Mouse (Mus musculus): ENCODE results near the gene Ankle2.

The Ankle2 gene

DNA sequence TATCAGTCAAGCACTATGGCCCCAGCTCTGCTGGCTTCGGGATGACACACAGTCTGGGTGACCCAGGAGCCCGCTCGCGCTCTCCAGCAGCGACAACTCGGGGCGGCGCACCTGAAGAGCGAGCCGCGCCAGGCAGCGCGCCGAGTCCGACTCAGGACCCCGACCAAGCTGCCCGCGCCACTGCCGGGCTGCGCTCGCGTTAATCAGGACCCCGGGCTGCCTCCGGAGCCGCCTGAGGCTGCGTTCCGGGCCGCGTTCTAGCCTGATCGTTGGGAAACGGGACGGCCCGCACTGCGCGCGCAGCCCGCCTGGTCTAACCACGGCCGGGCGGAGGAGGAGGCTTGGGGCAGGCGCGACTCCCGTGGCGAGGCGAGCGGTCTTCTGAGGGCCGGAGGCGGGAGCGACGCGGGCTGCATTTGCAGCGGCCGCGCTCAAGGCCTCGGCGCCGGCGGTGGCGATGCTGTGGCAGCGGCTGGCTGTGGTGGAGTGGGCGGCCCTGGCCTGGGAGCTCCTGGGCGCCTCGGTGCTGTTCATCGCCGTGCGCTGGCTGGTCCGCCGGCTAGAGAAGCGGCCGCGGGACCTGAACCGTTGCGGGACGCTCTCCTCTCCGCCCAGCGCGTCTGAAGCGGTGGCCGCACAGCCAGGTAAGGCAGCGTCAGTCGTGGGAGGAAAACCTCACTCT is at the start of gene Ankle2:
Gene Ankle2, plus strand, starts transcription at position 225 of the 682 bp plus-strand sequence.
- DNase-seq (ENCODE audit: low spot score): peak; percentile 82

DNA sequence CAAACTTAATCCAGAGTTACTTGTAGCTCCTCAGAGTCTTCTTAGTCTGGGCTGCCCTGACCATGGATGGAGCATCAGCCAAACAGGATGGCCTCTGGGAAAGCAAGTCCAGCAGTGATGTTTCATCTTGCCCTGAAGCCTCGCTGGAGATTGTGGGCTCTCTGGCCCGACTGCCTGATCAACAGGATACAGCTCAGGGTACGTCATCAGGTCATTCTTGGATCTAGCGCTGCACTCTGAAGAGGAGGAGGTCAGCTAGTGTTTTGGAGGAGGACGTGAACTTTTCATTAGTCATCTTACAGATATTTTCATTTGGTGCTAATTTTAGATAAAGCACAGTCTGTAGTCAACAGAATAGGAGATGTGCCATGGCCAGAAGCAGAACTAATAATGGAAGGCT is 49.1 kb upstream of the Ankle2 start:
- peak; percentile 22 for DNase-seq (ENCODE audit: low spot score)

DNA sequence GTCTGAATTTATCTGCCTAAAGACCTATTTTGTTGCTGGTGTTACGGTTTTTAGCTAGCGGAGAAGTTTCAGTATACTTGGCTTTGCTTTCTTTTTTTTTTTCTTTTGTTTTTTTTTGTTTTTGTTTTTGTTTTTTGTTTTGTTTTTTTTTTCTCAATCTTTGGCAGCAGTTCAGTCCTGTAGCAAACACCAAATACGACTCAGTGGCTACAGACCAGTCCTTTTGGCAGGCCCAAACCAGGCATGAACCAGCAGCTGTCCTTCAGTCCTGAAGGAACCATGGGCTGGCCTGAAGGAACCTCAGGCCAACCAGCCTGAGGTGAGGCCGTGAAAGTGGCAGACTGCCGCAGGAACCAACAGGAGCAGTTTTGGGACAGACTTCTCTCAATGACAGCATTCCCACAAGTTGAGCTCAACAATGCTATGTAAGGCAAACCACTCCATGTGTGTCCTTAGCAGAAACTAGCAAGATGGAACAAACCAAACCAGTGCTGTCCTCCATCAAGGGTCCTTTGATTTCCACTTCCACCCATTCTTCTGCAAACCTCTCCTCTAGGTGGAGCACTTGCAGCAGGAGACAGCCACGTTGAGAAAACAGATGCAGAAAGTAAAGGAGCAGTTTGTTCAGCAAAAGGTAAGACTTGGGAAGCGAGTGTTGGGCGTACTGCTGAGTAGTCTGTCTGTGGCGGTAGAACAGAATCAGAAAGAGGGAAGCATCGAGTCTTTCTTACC is 27.5 kb upstream of the Ankle2 start:
- DNase-seq (ENCODE audit: low spot score): no peak

DNA sequence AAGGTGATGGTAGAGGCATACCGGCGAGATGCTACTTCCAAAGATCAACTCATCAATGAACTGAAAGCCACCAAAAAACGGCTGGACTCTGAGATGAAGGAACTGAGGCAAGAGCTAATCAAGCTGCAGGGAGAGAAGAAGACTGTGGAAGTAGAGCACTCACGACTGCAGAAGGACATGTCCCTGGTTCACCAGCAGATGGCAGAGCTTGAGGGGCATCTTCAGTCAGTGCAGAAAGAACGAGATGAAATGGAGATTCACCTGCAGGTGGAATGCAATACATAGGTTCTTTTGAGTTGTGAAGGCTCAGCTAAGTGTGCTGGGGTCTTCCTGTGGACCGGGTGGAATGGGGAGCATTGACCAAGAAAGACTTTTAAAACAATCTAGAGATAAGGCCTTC is 26.0 kb upstream of the Ankle2 start:
- no peak for DNase-seq (ENCODE audit: low spot score)

DNA sequence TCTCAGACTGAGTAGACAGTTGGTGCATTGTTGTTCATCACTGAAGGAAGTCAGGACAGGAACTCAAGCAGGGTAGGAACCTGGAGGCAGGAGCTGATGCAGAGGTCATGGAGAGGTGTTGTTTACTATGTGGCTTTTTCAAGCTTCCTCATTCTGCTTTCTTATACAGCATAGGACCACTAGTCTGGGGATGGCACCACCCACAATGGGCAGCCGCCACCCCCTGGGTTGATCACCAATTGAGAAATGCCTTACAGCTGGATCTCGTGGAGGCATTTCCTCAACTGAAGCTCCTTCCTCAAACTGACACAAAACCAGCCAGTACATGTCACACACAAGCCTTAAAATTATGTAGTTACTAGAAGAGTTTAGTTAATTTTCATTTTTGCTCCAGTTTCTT is 19.5 kb upstream of the Ankle2 start:
- DNase-seq (ENCODE audit: low spot score): no peak

DNA sequence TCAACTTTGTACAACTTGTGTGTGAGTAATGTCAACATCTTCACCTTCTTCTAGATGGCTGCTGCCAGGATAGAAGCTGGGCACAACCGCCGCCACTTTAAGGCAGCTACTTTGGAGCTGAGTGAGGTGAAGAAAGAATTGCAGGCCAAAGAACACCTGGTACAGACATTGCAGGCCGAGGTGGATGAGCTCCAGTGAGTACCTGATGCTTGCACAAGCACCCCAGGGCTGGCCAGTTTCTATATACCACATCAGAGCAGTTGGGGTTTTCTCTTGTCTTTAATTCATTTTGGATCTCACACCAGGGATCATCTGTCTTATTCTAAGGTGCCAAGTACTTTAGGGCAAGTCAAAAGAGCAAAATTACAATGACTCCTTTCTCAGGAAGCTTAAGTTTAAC is 14.0 kb upstream of the Ankle2 start:
- no peak for DNase-seq (ENCODE audit: low spot score)

DNA sequence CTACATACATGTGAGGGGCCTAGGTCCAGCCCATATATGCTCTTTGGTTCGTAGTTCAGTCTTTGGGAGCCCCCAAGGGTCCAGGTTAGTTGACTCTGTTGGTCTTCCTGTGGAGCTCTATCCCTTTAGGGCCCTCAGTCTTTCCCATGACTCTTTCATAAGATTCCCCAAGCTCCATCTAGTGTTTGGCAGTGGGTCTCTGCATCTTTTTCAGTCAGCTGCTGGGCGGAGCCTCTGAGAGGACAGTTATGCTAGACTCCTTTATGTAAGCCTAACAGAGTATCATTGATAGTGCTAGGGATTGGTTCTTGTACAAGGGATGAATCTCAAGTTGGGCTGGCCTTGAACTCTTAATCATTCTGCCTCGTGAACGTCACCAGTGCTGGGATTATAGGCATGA is 10.5 kb upstream of the Ankle2 start:
- DNase-seq (ENCODE audit: low spot score): no peak

DNA sequence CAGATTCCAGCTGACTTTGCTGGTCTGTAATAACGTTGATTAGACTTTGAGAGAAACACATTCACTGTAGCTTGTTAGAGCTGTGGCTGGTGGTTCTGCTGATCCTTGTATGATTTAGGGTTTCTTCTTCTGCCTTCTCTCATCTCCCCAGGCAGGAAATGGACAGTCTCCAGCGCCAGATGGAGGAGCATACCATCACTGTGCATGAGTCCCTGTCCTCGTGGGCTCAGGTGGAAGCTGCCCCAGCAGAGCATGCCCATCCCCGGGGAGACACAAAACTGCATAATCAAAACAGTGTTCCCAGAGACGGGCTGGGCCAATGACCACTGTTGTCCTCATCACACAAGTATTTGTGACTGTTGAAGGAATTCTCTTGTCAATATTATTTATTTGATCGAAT is 8.0 kb upstream of the Ankle2 start:
- DNase-seq (ENCODE audit: low spot score): no peak

DNA sequence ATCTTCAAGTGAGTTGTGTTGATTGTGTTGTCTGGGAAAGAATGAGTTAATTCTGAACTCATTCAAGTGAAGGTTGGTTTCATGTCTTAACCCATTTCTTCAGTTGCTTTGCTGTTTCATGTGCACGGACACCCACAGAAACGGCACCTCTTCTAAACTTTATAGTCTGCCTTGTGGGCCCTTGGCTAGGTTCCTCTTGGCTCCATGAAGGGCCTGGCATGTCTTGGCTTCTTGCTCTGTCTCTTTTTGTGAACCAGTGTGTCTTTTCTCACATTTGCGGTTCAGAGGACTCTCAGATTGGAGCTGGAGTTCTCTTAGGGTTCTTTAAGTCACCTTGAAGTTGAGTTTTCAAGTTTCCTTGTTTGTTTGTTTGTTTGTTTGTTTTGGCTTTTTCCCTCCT is 5.7 kb upstream of the Ankle2 start:
- no peak for DNase-seq (ENCODE audit: low spot score)

DNA sequence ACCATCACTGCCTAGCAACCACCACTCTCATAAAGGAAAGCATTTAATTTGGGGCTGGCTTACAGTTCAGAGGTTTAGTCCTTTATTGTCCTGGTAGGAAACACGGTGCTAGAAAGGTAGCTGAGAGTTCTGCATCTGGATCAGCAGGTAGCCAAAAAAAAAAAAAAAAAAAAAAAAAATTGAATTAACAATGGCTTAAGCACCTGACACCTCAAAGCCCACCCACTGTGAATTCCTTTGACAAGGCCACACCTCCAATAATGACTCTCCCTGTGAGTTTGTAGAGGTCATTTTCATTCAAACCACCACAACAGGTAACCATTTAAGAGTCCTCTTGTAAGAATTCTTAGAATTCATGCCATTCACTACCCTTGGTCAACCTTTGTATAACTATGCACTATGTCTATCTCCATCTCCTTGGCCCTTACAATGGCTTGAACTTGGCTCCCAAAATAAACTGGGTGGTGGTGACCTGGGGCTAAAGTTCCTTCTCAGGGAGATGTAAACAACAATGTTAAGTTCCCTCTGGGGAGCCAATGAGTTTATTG is 3.4 kb upstream of the Ankle2 start:
- DNase-seq (ENCODE audit: low spot score): no peak

DNA sequence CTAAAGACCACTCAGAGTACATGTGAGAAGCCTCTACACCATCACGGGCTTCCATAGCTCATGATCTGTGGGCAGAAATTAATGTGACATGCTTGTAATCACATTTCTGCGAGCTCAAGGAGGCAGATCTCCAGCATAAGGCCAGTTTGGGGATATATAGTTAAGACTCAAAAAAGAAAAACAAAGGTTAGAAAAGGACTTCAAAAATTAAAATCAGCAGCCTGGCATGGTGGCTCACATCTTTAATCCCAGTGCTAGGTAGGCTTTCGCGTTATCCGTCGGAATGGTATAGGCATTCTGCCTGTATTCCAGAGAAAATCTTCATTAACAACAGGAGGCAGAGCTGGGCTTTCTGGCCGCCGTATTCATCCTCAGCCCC is 414 bp upstream of the Ankle2 start:
- DNase-seq (ENCODE audit: low spot score): no peak

DNA sequence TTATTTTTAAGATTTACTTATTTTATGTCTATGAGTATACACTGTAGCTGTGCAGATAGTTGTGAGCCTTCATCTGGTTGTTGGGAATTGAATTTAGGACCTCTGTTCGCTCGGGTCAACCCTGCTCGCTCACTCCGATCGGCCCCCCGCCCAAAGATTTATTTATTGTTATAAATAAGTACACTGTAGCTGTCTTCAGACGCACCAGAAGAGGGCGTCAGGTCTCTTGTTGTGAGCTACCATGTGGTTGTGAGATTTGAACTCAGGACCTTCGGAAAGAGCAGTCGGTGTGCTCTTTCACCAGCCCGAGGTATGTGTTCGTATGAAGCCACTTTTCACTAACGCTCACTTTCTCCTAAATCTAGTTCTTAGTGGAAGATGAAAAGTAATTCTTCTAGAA is 834 bp downstream of the Ankle2 start:
- DNase-seq (ENCODE audit: low spot score): no peak

DNA sequence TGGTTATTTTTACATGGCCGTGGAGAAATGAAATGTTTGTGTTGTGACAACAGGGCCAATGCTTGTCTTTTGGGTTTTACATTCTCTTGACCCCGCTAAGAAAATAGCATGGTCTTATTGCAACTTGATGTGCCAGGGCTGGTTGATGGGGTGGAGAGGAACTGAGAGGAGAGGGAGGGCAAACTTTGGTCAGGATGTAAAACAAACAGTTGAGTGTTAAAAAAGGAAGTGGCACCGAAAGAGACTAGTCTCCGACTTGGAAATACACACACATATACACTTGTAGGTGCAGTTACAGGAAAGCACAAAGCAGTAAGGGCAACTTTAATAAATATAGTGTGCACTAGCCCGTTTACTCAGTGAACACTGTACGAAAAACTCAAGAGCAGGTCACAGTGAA is 1.5 kb downstream of the Ankle2 start:
- DNase-seq (ENCODE audit: low spot score): no peak

DNA sequence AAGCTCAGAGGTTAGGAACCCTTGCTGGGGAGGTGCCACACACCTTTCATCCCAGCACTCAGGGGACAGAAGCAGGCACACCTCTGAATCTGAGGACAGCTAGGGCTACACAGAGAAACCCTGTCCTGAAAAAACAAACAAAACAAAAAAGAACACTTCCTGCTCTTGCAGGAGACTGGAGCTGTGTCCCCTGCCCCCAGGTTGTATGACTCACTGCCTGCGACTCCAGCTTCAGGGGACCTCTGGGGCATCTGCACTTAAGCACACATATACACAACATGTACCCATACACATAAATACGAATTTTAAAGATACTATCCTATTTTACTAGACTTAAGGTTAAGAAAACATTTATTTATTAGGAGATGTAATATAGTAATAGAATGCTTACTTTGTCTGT is 13.3 kb downstream of the Ankle2 start:
- DNase-seq (ENCODE audit: low spot score): no peak

DNA sequence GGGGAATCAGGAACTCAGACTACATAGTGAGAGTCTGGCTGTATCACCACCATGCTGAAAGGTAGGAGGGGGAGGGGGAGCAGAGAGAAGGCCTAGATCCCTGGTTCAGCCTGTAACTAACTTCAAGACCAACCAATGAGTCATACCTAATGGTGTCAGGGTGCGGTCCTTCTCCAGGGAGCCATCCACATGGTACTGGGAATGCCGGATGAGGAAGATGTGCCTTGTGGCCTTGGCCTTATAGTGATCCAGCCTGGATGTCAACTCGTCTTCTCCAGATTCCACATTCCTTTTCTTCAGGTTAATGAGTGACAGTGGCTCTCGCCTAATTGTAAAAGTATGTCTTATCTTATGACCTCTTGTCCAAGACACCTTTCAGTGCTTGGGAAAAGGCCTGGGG is 36.1 kb downstream of the Ankle2 start:
- no peak for DNase-seq (ENCODE audit: low spot score)

DNA sequence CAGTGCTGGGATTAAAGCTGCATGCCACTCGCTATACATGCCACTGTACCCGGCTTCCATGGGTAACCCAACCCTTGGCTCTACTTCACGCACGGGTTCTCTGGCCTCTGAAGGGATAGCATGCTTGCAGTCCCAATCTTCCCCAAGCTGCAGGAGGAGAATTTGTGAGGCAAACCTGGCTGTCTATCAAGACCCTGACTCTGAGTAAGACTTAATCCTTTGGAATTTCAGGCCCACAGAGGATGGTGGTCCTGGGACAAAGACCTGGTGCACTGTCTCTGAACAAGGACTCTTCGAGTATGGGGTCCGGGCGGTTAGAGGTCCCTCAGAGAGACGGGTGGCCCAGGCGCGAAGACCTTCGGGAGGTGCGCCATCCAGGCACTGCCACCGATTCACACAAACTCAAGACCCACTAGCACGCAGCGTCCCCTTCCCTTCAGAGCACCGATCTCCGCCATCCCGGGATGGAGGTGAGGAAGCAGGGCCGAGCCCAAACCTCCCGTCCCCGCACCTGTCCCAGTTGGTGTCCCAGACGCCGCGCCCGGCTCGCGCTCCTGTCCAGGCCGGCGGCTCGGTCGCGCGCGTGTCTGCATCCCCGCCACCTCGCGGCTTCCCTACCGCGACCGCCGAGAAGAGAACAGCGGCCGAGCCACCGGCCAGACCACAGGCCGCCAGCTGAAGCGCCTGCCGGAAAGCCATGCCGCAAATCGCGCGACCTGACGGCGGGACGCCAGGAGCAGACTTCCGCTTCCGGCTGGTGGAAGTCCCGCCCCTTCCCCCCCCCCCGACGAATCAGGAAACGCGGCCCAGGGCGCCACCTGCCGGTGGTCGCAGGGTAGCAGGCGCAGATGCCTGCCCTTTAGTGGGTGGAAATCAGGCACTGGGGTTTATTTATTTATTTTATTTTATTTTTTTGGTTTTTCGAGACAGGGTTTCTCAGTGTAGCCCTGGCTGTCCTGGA is 38.6 kb downstream of the Ankle2 start, which contains the start of gene Pgam5:
Gene Pgam5, minus strand, starts transcription at position 773 of the 961 bp plus-strand sequence.
- DNase-seq (ENCODE audit: low spot score): peak; percentile 72

DNA sequence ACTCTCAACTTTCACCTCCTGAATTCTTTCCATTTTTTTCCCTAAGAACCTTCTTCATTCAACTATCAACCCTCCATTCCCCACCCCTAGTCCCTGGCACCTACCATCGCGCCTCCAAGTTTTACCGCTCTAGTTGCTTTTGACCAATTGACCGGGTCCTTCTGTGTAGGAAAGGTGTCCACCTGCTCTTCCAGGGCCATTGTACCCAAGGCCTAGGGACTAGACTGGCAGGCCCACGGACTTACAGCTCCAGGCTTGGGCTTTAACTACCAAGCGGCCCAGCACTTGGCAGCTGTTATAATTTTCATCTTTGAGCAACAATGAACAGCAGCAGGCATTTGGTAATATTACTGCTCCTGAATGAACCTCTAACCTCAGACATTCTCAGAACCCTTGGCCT is 39.4 kb downstream of the Ankle2 start:
- no peak for DNase-seq (ENCODE audit: low spot score)

DNA sequence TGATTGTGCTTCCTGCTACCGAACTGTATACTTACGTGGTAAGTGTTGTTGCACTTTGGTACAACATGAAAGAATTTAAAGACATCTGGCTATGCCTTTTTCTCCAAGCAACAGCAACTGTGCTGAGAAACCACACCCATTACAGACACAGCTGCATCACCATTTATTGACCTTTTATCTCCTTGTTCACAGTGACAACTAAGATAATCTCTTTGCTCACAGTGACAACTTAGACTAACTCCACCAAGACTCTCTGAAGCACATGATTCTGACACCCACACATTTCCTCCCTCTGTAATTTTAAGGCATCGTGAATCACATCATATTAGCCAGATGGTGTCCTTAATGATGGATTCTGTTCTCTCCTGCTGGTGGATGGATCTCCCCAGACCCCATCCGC is 43.3 kb downstream of the Ankle2 start:
- no peak for DNase-seq (ENCODE audit: low spot score)

DNA sequence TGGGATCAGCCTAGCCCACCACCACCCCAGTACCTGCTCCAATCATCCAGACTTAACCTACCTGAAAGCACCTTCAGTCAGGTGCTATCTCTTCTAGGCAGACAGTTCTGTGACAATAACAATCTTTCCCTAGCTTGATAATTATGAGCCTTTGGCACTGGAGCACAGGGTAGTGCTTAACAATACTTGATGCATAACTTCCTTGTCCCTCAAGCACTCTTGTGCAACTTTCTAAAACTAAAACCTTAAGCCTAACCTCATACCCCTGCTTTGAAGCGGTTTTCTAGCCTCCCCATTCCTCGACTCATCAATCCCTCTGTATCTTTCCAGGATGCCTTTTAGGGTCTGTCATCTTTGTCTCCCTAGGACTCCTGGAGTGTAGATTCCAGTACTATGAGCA is 44.0 kb downstream of the Ankle2 start:
- DNase-seq (ENCODE audit: low spot score): no peak

DNA sequence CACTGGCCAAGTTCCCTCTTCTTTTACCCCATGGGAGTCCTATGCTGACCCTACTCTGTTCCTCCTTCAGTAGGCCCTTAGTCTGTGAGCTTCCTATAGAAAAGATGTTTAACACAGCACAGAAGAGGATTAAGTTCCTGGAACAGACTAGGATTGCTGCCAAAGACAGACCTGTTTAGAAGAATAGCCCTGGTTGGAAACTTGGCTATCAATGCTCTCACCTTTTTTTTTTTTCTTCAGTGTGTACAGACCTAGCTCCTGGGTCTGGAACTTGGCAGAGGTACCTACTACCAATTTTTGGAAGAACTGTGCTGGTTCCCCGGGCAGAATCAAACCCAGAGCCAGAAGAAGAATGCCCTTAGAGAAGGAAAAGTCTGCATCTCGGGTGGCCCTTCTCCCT is 45.6 kb downstream of the Ankle2 start:
- DNase-seq (ENCODE audit: low spot score): no peak

DNA sequence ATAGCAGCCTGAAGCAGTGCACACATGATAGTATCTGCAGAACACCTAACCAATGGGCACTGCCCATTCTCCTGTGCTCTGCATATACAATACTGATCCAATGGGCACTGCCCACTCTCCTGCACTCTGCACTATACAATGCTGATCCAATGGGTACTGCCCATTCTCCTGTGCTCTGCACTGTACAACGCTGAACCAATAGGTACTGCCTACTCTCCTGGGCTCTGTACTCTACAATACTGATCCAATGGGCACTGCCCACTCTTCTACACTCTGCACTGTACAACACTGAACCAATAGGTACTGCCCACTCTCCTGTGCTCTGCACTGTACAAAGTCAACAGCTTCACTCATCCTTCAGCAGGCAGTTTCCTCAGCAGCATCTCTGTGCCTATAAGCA is 46.1 kb downstream of the Ankle2 start:
- no peak for DNase-seq (ENCODE audit: low spot score)

DNA sequence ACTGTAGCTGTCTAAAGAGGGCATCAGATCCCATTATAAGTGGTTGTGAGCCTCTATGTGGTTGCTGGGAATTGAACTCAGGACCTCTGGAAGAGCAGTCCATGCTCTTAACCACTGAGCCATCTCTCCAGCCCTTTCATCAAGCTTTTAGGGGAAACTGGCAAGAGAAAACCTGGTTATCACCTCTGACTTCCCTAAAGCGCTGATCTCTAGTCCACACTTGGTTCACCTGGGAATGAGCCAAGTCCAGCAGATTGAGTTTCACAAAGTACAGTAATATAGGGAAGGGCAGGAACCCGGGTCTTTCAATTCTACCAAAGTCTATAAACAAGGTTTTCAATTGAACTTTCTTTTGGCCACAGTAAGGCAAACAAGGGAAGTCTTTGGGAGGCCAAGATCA is 51.2 kb downstream of the Ankle2 start:
- DNase-seq (ENCODE audit: low spot score): no peak
